Mouse (Mus musculus): Measurements from ENCODE around the gene Egfr. TPM values are rescaled to one million over a fixed set of nuclear protein-coding genes. Genes with fewer than 3 reads are reported as not detected.

The Egfr gene
- polyA plus RNA-seq, 1 experiment from 2014 or later, result 1.3 TPM

DNA sequence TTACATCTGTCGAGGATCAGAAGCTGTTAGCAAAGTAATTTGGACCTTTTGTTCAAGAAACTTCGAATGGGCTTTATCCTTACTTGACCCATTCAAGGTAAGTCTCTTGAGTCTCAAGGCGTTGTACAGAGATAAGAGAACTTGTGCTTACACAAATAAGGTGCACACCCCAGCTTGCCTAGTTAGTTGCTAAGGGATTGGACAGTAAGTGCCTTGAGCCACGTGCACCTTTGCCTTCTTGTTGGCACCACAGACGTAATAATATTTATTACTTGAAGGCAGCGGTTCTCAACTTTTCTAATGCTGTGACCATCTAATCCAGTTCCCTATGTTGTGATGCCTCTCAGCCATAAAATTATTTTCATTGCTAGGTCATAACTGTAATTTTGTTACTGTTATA is 43.5 kb downstream of the Egfr start:
- Histone ChIP-seq H3K27me3 (ENCODE audit: control insufficient read depth, insufficient read depth, low read depth, low read length) (no peaks in the 10 kb centered on the region), H3K4me3 (ENCODE audit: low read depth, low read length) (no peak overlapping the region), H3K4me1 (ENCODE audit: control insufficient read depth, low read depth, low read length) (no peaks in the 10 kb centered on the region), H3K4me2 (ENCODE audit: low read depth, low read length) (no peak overlapping the region), H3K9me3 (replicated peaks; ENCODE audit: control insufficient read depth, low read length) (no peaks in the 10 kb centered on the region), H3K36me3 (ENCODE audit: control insufficient read depth, insufficient read depth) (no peaks in the 10 kb centered on the region), H3K27ac (ENCODE audit: low read length) (no peak overlapping the region), H3K9ac (ENCODE audit: low read depth, low read length) (no peak overlapping the region)
- 48% methylated on average over 6 of the region's 6 CpGs for WGBS (ENCODE audit: insufficient replicate concordance)
- ATAC-seq (ENCODE audit: low read depth), result no peak

DNA sequence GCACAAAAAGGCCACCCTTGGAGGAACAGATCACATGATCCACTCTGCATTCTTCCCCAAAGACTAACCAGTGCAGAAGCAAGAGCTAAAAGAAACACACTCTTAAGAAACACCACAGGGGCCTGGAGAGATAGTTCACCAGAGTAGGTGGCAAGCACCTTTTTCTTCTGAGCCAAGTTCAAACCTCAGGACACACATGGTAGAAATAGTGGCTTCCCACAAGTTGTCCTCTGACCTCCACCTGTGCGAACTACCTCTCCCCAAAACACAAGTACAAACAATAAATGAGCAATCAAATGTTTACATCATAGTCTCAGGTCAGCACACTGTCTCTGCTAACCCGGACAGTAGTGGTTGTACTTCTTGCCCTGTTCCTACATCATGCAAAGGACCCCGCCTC is 45.5 kb downstream of the Egfr start:
- ATAC-seq (ENCODE audit: low read depth), result no peak
- WGBS (ENCODE audit: insufficient replicate concordance), result 62% methylated on average over 3 of the region's 3 CpGs

DNA sequence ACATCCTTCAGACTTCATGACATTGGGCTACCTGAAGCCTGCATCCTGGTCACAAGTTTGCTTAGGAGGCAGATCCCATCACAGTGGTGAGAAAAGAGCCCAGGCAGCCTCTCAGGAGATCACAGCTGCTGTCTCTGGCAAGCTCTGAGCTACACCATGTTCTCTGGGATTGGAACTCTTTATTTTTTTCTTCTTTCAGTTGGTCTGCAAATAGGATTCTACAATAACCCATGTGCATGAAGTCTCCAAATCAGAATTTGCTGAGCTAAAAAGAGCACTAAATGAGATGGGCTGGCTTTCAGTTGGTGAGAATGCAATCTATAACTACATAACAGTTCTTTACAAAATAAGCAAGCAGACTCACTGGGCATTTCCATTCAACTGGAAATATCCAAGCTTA is 46.1 kb downstream of the Egfr start:
- Histone ChIP-seq H3K27me3 (ENCODE audit: control insufficient read depth, insufficient read depth, low read depth, low read length) (no peaks in the 10 kb centered on the region), H3K4me2 (ENCODE audit: low read depth, low read length) (no peak overlapping the region), H3K4me3 (ENCODE audit: low read depth, low read length) (no peak overlapping the region), H3K4me1 (ENCODE audit: control insufficient read depth, low read depth, low read length) (no peaks in the 10 kb centered on the region; the same call in 1 of the 2 replicates), H3K9me3 (replicated peaks; ENCODE audit: control insufficient read depth, low read length) (no peaks in the 10 kb centered on the region), H3K36me3 (ENCODE audit: control insufficient read depth, insufficient read depth) (no peaks in the 10 kb centered on the region), H3K27ac (ENCODE audit: low read length) (no peak overlapping the region), H3K9ac (ENCODE audit: low read depth, low read length) (no peak overlapping the region)
- ATAC-seq (ENCODE audit: low read depth), result no peak

More for the DNA sequence above, 45.5 kb downstream of the Egfr start:
- Histone ChIP-seq H3K27me3 (ENCODE audit: control insufficient read depth, insufficient read depth, low read depth, low read length) (no peaks in the 10 kb centered on the region), H3K4me3 (ENCODE audit: low read depth, low read length) (no peak overlapping the region), H3K27ac (ENCODE audit: low read length) (no peak overlapping the region), H3K4me1 (ENCODE audit: control insufficient read depth, low read depth, low read length) (no peaks in the 10 kb centered on the region), H3K9ac (ENCODE audit: low read depth, low read length) (no peak overlapping the region), H3K4me2 (ENCODE audit: low read depth, low read length) (no peak overlapping the region), H3K36me3 (ENCODE audit: control insufficient read depth, insufficient read depth) (no peaks in the 10 kb centered on the region), H3K9me3 (replicated peaks; ENCODE audit: control insufficient read depth, low read length) (no peaks in the 10 kb centered on the region)

DNA sequence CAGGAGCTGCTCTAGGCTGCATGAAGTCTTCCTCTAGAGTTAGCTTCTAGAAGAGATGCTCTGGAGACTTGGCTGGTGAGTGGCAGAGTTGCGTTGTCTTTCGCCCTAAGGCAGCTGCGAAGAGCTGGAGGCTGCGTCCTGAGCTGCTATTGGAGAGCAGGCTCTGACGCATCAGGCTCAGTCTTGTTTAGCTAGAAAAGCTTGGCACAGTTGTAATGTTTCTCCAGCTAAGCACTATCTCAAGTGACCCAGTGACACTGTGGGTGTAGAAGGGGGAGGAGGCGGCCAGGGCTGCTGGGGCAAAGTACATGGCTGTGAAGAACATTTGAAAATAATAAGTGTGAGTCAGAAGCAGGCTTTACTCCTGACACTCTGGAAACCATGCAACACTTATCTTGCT is 48.5 kb downstream of the Egfr start:
- Histone ChIP-seq H3K4me3 (ENCODE audit: low read depth, low read length) (no peak overlapping the region), H3K4me1 (ENCODE audit: control insufficient read depth, low read depth, low read length) (no peaks in the 10 kb centered on the region; the same call in 1 of the 2 replicates), H3K27ac (ENCODE audit: low read length) (peak overlapping the region; percentile 19; the same call in 1 of the 2 replicates), H3K9me3 (replicated peaks; ENCODE audit: control insufficient read depth, low read length) (no peaks in the 10 kb centered on the region), H3K36me3 (ENCODE audit: control insufficient read depth, insufficient read depth) (no peaks in the 10 kb centered on the region), H3K4me2 (ENCODE audit: low read depth, low read length) (no peak overlapping the region), H3K9ac (ENCODE audit: low read depth, low read length) (no peak overlapping the region), H3K27me3 (ENCODE audit: control insufficient read depth, insufficient read depth, low read depth, low read length) (no peaks in the 10 kb centered on the region)
- peak; percentile 83 for ATAC-seq (ENCODE audit: low read depth)
- WGBS (ENCODE audit: insufficient replicate concordance), result 66% methylated on average over 6 of the region's 6 CpGs

DNA sequence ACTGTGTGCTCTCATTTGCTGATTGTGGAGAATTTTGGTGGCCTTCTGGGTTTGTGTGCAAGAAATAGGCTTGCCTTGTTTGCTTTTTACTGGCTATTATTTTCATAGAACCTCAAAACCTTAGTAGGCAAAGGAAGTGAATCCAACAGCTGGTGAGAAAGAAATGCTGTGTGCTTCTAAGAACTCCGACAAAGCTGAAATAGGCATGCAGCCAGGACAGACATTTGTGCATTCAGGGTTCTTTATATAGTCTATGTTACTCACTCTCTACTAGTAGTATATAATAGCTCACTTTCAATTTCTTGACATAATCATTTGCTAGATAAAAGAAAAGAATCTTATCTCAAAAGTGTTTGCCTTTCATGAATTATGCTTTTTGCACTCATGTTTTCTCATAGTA is 50.7 kb downstream of the Egfr start:
- Histone ChIP-seq H3K4me3 (ENCODE audit: low read depth, low read length) (no peak overlapping the region), H3K4me1 (ENCODE audit: control insufficient read depth, low read depth, low read length) (no peaks in the 10 kb centered on the region; the same call in 1 of the 2 replicates), H3K27me3 (ENCODE audit: control insufficient read depth, insufficient read depth, low read depth, low read length) (no peaks in the 10 kb centered on the region), H3K9ac (ENCODE audit: low read depth, low read length) (no peak overlapping the region), H3K4me2 (ENCODE audit: low read depth, low read length) (no peak overlapping the region), H3K36me3 (ENCODE audit: control insufficient read depth, insufficient read depth) (no peaks in the 10 kb centered on the region), H3K9me3 (replicated peaks; ENCODE audit: control insufficient read depth, low read length) (no peaks in the 10 kb centered on the region), H3K27ac (ENCODE audit: low read length) (no peak overlapping the region)
- no peak for ATAC-seq (ENCODE audit: low read depth)
- WGBS (ENCODE audit: insufficient replicate concordance), result 74% methylated on average over 1 of the region's 1 CpGs

DNA sequence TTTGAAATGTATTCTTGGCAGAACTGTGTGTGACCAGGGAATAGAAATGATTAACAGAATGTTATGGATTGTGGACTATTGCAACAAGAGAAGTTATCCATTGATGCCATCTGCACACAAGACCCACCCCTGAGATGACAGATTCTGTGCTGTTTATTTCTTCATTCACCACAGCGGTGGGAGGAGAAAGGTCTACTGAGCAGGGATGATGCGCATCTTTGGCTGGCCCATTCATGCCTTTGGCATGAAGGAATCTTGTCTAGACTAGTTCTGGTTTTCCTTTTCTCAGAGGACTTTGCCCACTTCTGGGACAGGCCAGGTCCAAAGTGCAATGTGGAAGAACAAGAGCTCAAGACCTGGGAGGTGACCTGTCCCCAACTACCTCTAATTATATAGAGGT is 52.0 kb downstream of the Egfr start:
- Histone ChIP-seq H3K27ac (ENCODE audit: low read length) (no peak overlapping the region), H3K27me3 (ENCODE audit: control insufficient read depth, insufficient read depth, low read depth, low read length) (no peaks in the 10 kb centered on the region), H3K36me3 (ENCODE audit: control insufficient read depth, insufficient read depth) (no peaks in the 10 kb centered on the region), H3K9me3 (replicated peaks; ENCODE audit: control insufficient read depth, low read length) (no peaks in the 10 kb centered on the region), H3K4me1 (ENCODE audit: control insufficient read depth, low read depth, low read length) (no peaks in the 10 kb centered on the region; the same call in 1 of the 2 replicates), H3K4me3 (ENCODE audit: low read depth, low read length) (no peak overlapping the region), H3K9ac (ENCODE audit: low read depth, low read length) (no peak overlapping the region), H3K4me2 (ENCODE audit: low read depth, low read length) (no peak overlapping the region)
- peak; percentile 68 for ATAC-seq (ENCODE audit: low read depth)
- 68% methylated on average over 2 of the region's 2 CpGs for WGBS (ENCODE audit: insufficient replicate concordance)

DNA sequence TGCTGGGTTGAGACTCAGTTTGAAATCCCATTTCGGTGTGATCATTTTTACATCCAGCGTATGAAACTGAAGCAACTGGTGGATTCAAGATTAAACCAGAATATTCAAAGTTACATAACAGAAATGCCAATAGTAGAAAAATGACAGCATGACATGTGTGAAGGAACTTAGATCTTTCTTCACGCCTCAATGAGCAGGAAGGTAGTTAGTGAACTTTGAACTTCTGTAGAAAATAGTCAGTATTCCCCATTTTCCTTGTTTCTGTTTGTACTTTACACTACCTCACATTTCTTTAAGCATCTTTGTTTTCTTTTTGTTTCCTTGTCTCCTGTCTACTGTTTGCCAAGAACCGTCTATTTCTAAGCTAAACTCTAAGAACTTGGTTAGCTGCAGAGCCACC is 53.9 kb downstream of the Egfr start:
- Histone ChIP-seq H3K9me3 (replicated peaks; ENCODE audit: control insufficient read depth, low read length) (no peaks in the 10 kb centered on the region), H3K27me3 (ENCODE audit: control insufficient read depth, insufficient read depth, low read depth, low read length) (no peaks in the 10 kb centered on the region), H3K27ac (ENCODE audit: low read length) (no peak overlapping the region), H3K4me1 (ENCODE audit: control insufficient read depth, low read depth, low read length) (no peaks in the 10 kb centered on the region; the same call in 1 of the 2 replicates), H3K4me3 (ENCODE audit: low read depth, low read length) (no peak overlapping the region), H3K4me2 (ENCODE audit: low read depth, low read length) (no peak overlapping the region), H3K36me3 (ENCODE audit: control insufficient read depth, insufficient read depth) (no peaks in the 10 kb centered on the region), H3K9ac (ENCODE audit: low read depth, low read length) (no peak overlapping the region)
- 60% methylated on average over 4 of the region's 4 CpGs for WGBS (ENCODE audit: insufficient replicate concordance)
- ATAC-seq (ENCODE audit: low read depth), result no peak

DNA sequence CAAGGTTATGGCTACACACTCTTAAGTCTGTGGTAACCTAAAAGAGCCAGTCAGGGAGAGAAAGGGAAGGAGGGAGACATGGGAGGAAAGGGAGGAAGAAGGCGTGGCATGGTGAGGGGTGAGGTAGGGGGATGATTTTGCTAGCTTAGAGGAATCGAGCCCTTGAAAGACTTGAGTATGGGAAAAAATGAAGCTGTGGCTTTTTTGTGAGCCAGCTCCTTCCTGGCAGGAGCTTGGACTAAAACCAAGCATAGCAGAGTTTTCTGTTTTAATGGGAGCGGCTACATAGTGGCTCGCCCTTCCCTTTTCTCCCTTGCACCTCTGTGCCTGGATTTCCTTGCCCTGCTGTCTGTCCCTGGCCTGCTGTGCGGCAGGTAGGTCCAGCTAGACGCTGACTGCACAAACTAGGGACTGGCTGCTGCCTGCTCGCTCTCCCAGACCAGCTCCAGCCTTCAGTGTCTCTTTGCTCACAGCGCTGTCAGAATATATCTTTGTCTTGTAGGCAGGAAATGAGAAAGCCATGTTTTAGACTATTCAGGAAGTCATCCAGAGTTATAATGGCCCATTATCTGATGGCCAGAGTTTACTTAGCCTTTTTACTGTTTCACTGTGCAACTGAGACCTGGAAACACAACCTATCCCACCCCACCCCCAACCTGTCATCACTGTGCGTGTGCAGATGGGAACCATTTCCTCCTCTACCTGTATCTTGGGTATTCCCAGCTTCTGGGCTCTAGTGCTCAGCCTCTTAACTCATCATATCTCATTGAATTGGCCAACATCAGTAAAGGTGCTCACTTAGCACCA is 57.4 kb downstream of the Egfr start:
- H3K9me3 ChIP-seq (replicated peaks; ENCODE audit: control insufficient read depth, low read length), result no peaks in the 10 kb centered on the region
- no peak overlapping the region for H3K4me2 ChIP-seq (ENCODE audit: low read depth, low read length)
- no peaks in the 10 kb centered on the region for H3K27me3 ChIP-seq (ENCODE audit: control insufficient read depth, insufficient read depth, low read depth, low read length)
- H3K4me1 ChIP-seq (ENCODE audit: control insufficient read depth, low read depth, low read length), result no peaks in the 10 kb centered on the region
- H3K36me3 ChIP-seq (ENCODE audit: control insufficient read depth, insufficient read depth), result no peaks in the 10 kb centered on the region
- no peak for ATAC-seq (ENCODE audit: low read depth)
- no peak overlapping the region for H3K4me3 ChIP-seq (ENCODE audit: low read depth, low read length)
- no peak overlapping the region for H3K9ac ChIP-seq (ENCODE audit: low read depth, low read length)
- H3K27ac ChIP-seq (ENCODE audit: low read length), result no peak overlapping the region
- 33% methylated on average over 9 of the region's 9 CpGs for WGBS (ENCODE audit: insufficient replicate concordance)

DNA sequence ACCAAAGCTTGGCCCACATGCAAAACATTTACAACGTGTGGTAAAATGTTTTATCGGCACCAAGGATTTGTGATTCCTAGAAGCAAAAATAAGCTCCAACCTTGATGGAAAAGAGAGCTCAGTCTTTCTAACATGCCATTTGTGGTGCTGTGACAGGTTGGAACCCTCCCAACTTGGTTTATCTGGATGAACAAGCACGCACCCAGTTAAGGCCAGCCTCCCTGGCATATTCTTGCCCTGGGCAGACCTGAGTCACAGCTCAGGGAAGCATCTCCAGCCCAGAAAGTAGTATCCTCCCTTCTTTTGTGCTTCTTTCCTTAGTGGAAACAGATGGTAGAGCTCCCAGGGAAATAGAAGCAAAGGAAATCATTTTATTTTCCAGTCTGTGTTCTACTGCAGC is 58.1 kb downstream of the Egfr start:
- Histone ChIP-seq H3K27me3 (ENCODE audit: control insufficient read depth, insufficient read depth, low read depth, low read length) (no peaks in the 10 kb centered on the region), H3K4me2 (ENCODE audit: low read depth, low read length) (no peak overlapping the region), H3K4me1 (ENCODE audit: control insufficient read depth, low read depth, low read length) (no peaks in the 10 kb centered on the region), H3K9me3 (replicated peaks; ENCODE audit: control insufficient read depth, low read length) (no peaks in the 10 kb centered on the region), H3K9ac (ENCODE audit: low read depth, low read length) (no peak overlapping the region), H3K4me3 (ENCODE audit: low read depth, low read length) (no peak overlapping the region), H3K27ac (ENCODE audit: low read length) (no peak overlapping the region), H3K36me3 (ENCODE audit: control insufficient read depth, insufficient read depth) (no peaks in the 10 kb centered on the region)
- no peak for ATAC-seq (ENCODE audit: low read depth)
- WGBS (ENCODE audit: insufficient replicate concordance), result 62% methylated on average over 3 of the region's 3 CpGs
